Mouse (Mus musculus) heart, postnatal 0 days (tissue): ENCODE results near the gene Ilf3. TPM values are rescaled to one million over a fixed set of nuclear protein-coding genes. Genes with fewer than 3 reads are reported as not detected.

Experiments used
- ATAC-seq: fragments of 200-750 bp; cut with Nextera tagmentation; 2 replicates; pipeline ENCODE4 v1.8.0; 2017; ENCODE audit warnings: low read depth, moderate number of reproducible peaks, moderate library complexity; ENCODE audit not compliant: insufficient read depth
- DNase-seq: peaks from one replicate; pipeline ENCODE4 v3.0.0-alpha.2; 2016; ENCODE audit warnings: low spot score
- H3K27ac ChIP-seq: fragments of 300-500 bp; sonication (generic); 2 replicates; pipeline ENCODE4 v1.5.1; 2014; ENCODE audit warnings: low read depth, mild to moderate bottlenecking
- H3K27me3 ChIP-seq: fragments of 300-500 bp; sonication (generic); 2 replicates; pipeline ENCODE4 v1.6.1; 2014; ENCODE audit warnings: low read length, mixed read lengths; ENCODE audit not compliant: control insufficient read depth, insufficient read depth
- H3K36me3 ChIP-seq: fragments of 300-500 bp; sonication (generic); replicated peaks from 2 replicates; pipeline ENCODE4 v1.6.1; 2014; ENCODE audit warnings: low read length, mixed read lengths; ENCODE audit not compliant: control insufficient read depth, insufficient read depth
- H3K4me1 ChIP-seq: fragments of 300-500 bp; sonication (generic); 2 replicates; pipeline ENCODE4 v1.6.1; 2014; ENCODE audit warnings: antibody characterized with exemption; ENCODE audit not compliant: control insufficient read depth, insufficient read depth
- H3K4me2 ChIP-seq: fragments of 300-500 bp; sonication (generic); 2 replicates; pipeline ENCODE4 v1.6.1; 2014; ENCODE audit warnings: low read depth, mild to moderate bottlenecking, low read length, moderate library complexity
- H3K4me3 ChIP-seq: fragments of 300-500 bp; sonication (generic); 2 replicates; pipeline ENCODE4 v1.5.1; 2014; ENCODE audit warnings: low read depth, low read length
- H3K9ac ChIP-seq: fragments of 300-500 bp; sonication (generic); replicated peaks from 2 replicates; pipeline ENCODE4 v1.6.1; 2014; ENCODE audit warnings: low read depth, low read length, mixed read lengths
- H3K9me3 ChIP-seq: fragments of 300-500 bp; sonication (generic); replicated peaks from 2 replicates; pipeline ENCODE4 v1.6.1; 2016; ENCODE audit warnings: low read length; ENCODE audit not compliant: control insufficient read depth
- CTCF ChIP-seq: IDR thresholded peaks from 2 replicates; pipeline ENCODE4 v1.5.1; 2016; ENCODE audit warnings: antibody characterized with exemption, control low read depth, low read depth
- EP300 ChIP-seq: IDR thresholded peaks from 2 replicates; pipeline ENCODE4 v1.6.1; 2016; ENCODE audit warnings: antibody characterized with exemption, low read depth
- WGBS: fragments of 180-500 bp; shearing (Covaris S2); extraction: QIAGEN DNeasy Blood & Tissue Kit; methylation state at CpG from one replicate; pipeline ENCODE4 v1.1.7; 2014; 5-methylcytosine and 5-hydroxymethylcytosine counted together
- polyA plus RNA-seq: library from polyadenylated mRNA; unstranded; fragments of >200 nt; fragmentation: Nextera tagmentation; extraction: Ambion mirVana; gene quantifications from 2 replicates; pipeline ENCODE4 v1.2.1, GENCODE M21; 2015
- total RNA-seq: library from RNA; depleted of rRNA; stranded (reverse); fragments of >200 nt; gene quantifications from 2 replicates; pipeline ENCODE4 v1.2.3, GENCODE M21; 2014; ENCODE audit warnings: low replicate concordance

The Ilf3 gene
- total and polyA plus RNA-seq, 2 experiments from 2014 or later, result 34.7 to 58.4 TPM

DNA sequence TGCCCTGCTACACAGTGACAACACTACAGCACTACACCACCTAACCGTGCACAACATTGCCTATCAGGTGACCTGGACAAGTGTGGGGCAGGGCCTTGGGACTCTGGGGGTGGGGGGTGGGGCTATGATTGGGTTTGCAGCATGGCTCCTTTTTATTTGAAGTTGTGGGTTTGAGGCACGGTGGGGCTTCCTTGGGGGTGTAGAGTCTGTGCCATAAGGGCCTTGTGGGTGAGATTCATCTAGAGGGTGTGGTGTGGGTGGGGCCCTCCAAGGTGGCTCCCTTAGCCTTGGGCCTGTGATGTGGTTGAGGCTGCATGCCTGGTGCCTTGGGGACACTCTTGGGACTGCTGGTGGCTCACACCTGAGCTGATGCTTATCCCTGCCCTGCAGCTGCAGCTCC is 52.0 kb downstream of the Ilf3 start:
- WGBS, result 76% methylated on average over 2 of the region's 2 CpGs

DNA sequence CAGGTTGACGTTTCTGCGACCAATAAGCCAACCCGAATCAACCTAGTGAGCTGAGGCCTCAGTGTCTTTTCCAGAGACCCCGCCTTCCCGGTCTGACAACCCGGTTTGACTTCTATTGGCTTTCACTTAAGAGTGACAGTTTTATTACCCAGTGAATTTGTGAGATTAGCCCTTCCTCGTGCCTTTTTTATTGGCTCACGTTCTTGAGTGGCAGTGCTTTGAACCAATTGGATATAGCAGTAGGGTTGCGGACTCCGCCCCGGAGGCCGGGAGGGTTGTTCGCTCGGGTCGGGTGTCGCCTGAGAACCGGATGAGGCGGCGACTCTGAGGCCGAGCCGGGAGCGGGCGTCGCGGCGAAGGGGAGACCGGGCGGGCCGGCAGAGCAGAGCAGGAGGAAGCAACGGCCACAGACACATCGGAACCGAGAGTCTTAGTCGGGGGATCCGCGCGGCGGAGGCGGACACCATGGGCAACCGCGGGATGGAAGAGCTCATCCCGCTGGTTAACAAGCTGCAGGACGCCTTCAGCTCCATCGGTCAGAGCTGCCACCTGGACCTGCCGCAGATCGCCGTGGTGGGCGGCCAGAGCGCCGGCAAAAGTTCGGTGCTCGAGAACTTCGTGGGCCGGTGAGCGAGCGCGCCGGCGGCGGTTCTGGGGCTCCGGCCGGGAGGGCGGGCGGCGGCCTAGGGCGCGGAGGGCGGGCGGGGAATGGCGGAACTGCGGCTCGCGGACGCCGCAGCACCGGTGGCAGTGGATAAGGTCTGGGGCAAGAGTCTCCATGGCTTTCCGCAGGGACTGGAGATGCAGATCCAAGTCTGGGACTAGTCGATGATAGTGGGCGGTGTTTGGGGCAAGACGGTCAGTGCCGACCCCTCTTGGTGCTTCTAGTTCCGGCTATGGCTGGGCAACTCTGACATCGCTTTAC is 57.2 kb downstream of the Ilf3 start, which contains the start of gene Dnm2:
Dnm2 (plus strand) TSS at position 278 of the 925 bp plus-strand sequence.
- H3K4me3 ChIP-seq, result peak within 1 kb of the TSS; percentile 97
- H3K9ac ChIP-seq, result peak within 1 kb of the TSS; percentile 87
- H3K4me2 ChIP-seq, result peak within 1 kb of the TSS; percentile 94
- peak; percentile 98 for DNase-seq
- peak; percentile 98 for ATAC-seq
- no peaks in the 10 kb centered on the region for H3K27me3 ChIP-seq
- peak within 1 kb of the TSS; percentile 94 for H3K27ac ChIP-seq
- peaks cover 12% of the 10 kb centered on the region for H3K36me3 ChIP-seq
- WGBS, result under 1% methylated on average over 80 of the region's 82 CpGs
- peak; percentile 98 for TF ChIP-seq EP300
- no peak for TF ChIP-seq CTCF
- no peaks in the 10 kb centered on the region for H3K9me3 ChIP-seq
- peaks cover 27% of the 10 kb centered on the region for H3K4me1 ChIP-seq

More for the DNA sequence above, 52.0 kb downstream of the Ilf3 start:
- Histone ChIP-seq H3K27ac (no peak overlapping the region), H3K36me3 (peaks cover 34% of the 10 kb centered on the region), H3K27me3 (no peaks in the 10 kb centered on the region), H3K4me2 (no peak overlapping the region), H3K4me1 (no peaks in the 10 kb centered on the region), H3K4me3 (no peak overlapping the region), H3K9me3 (no peaks in the 10 kb centered on the region), H3K9ac (no peak overlapping the region)
- no peak for TF ChIP-seq CTCF
- TF ChIP-seq EP300, result no peak
- ATAC-seq (no peak), DNase-seq (no peak)

DNA sequence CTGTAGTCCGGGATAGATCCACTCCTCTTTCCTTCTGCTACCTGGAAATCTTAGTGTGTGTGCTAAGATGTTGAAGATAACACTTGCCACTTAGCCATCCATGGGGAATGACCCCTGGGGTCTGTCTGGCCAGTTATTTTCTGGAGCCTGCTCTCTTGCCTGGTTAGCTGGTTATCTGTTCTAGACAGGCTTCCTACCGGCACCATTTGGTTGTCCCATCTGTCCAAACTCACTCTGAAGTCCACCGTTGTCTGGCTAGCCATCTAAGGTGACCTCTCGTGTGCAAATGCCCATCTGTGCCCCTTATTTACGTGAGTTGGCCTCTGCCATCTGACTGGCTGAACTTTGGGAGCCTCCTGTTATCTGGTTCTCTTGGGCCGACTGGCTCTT is 57.9 kb downstream of the Ilf3 start:
- Histone ChIP-seq H3K27me3 (no peaks in the 10 kb centered on the region), H3K9me3 (no peaks in the 10 kb centered on the region), H3K4me3 (peak overlapping the region; percentile 97), H3K4me2 (peak overlapping the region; percentile 94), H3K4me1 (peaks cover 27% of the 10 kb centered on the region), H3K9ac (peak overlapping the region; percentile 87), H3K27ac (peak overlapping the region; percentile 94), H3K36me3 (peaks cover 5% of the 10 kb centered on the region)
- ATAC-seq (no peak), DNase-seq (no peak)
- WGBS, result 2% methylated on average over 6 of the region's 6 CpGs
- TF ChIP-seq CTCF, result no peak
- no peak for TF ChIP-seq EP300

DNA sequence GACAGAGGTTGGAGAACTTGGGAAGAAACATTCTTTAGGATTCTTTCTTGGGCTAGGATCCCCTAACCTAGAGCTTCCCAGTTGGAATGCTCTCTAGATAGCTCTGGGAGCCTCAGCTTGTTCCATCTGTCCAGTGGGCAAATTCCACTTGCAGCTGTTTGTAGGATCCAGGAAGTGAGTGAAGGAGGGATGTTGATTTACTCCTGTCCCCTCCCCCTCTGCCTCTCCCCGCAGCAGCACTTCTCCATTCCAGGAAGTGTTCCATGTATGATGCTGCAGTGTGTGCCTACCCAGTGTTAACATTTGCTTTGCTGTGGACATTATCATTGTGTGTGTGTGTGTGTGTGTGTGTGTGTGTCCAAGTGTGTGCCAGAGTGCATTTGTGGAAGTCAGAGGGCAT is 58.3 kb downstream of the Ilf3 start:
- H3K4me2 ChIP-seq, result peak overlapping the region; percentile 94
- peak overlapping the region; percentile 94 for H3K27ac ChIP-seq
- H3K4me3 ChIP-seq, result peak overlapping the region; percentile 97
- peaks cover 27% of the 10 kb centered on the region for H3K4me1 ChIP-seq
- no peak for DNase-seq
- TF ChIP-seq CTCF, result no peak
- no peak for TF ChIP-seq EP300
- ATAC-seq, result no peak
- H3K9me3 ChIP-seq, result no peaks in the 10 kb centered on the region
- peak overlapping the region; percentile 87 for H3K9ac ChIP-seq
- H3K27me3 ChIP-seq, result no peaks in the 10 kb centered on the region
- 0 out of 2 replicates have a peak, but pooled peaks cover under 1% of the 10 kb centered on the region for H3K36me3 ChIP-seq
- WGBS, result 0% methylated on average over 1 of the region's 1 CpGs

DNA sequence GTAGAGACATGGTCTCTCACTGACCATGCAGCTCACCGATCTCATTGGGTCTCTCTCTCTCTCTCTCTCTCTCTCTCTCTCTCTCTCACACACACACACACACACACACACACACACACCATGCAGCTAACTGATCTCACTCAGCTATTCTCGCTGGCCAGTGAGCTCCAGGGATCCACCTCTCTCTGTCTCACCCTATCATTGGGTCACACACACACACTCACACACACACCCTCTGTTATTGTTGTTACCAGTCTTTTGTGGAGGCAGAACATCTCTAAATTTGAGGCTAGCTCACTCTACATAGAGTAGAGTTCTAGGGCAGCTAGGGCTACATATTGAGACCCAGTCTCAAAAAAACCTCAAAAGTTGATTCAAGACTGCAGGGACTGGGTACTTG is 58.9 kb downstream of the Ilf3 start:
- no peak for TF ChIP-seq EP300
- no peak for TF ChIP-seq CTCF
- H3K4me2 ChIP-seq, result peak overlapping the region; percentile 94
- no peaks in the 10 kb centered on the region for H3K9me3 ChIP-seq
- H3K4me1 ChIP-seq, result peaks cover 29% of the 10 kb centered on the region
- DNase-seq (no peak), ATAC-seq (no peak)
- no peak overlapping the region for H3K27ac ChIP-seq
- no peak overlapping the region; the same call in 1 of the 2 replicates for H3K4me3 ChIP-seq
- H3K9ac ChIP-seq, result no peak overlapping the region
- WGBS, result 46% methylated on average over 2 of the region's 2 CpGs
- no peaks in the 10 kb centered on the region for H3K36me3 ChIP-seq
- no peaks in the 10 kb centered on the region for H3K27me3 ChIP-seq
